Mouse (Mus musculus) right cerebral cortex, postnatal 25 days (tissue): ENCODE results near the gene Gjb3.

Source experiments
- DNase-seq: peaks from one replicate; pipeline ENCODE4 v3.0.0; 2022

Gjb3 gene

GRCm38 (mm10) chr4:127278451-127279001 is 52.1 kb downstream of the Gjb3 start:
- no peak for DNase-seq
